Mouse (Mus musculus) bone marrow, adult 2 months (tissue): Measurements from ENCODE around the gene Nfia. TPM values are rescaled to one million over a fixed set of nuclear protein-coding genes. Genes with fewer than 3 reads are reported as not detected.

Source experiments
- H3K27ac ChIP-seq: fragments of 200-500 bp; 2 replicates; pipeline ENCODE4 v1.5.1; 2012; ENCODE audit warnings: low read depth, mild to moderate bottlenecking, control low read depth, inconsistent platforms, low read length; ENCODE audit not compliant: control insufficient read depth, poor library complexity, insufficient read depth
- H3K4me1 ChIP-seq: fragments of 200-500 bp; 2 replicates; pipeline ENCODE4 v1.6.1; 2011; ENCODE audit warnings: low read length; ENCODE audit not compliant: control insufficient read depth, insufficient read depth
- H3K4me3 ChIP-seq: fragments of 200-500 bp; replicated peaks from 2 replicates; pipeline ENCODE3; 2011; ENCODE audit warnings: mild to moderate bottlenecking, low read depth, low read length, control low read depth; ENCODE audit not compliant: control insufficient read depth
- CTCF ChIP-seq: fragments of 200-500 bp; IDR thresholded peaks from 2 replicates; pipeline ENCODE4 v1.5.1; 2011; ENCODE audit warnings: low read length, control low read depth; ENCODE audit not compliant: control insufficient read depth, insufficient read depth
- POLR2A ChIP-seq: fragments of 200-500 bp; IDR thresholded peaks from 2 replicates; pipeline ENCODE4 v1.6.1; 2011; ENCODE audit warnings: low read depth, mild to moderate bottlenecking, control low read depth, low read length, borderline replicate concordance; ENCODE audit not compliant: control insufficient read depth
- WGBS: fragments of 180-500 bp; shearing (Covaris S2); methylation state at CpG from one replicate; pipeline ENCODE4 v1.1.7; 2018; 5-methylcytosine and 5-hydroxymethylcytosine counted together
- polyA plus RNA-seq: library from polyadenylated mRNA; stranded (reverse); fragments of >200 nt; gene quantifications from 2 replicates; pipeline ENCODE4 v1.2.4, GENCODE M21; 2011; ENCODE audit warnings: low replicate concordance; ENCODE audit not compliant: missing spikeins, insufficient read depth, insufficient read length

Nfia gene
- polyA plus RNA-seq, 1 experiment: 5.8 TPM

GRCm38 (mm10) chr4:97860791-97861344 lies 88.3 kb downstream of the Nfia start:
- no peaks in the 10 kb centered on the region for H3K4me1 ChIP-seq
- H3K4me3 ChIP-seq: no peak overlapping the region
- whole genome bisulfite sequencing: 85% methylated on average over 8 of the region's 8 CpGs
- TF ChIP-seq POLR2A (no peak), CTCF (no peak)
- no peak overlapping the region for H3K27ac ChIP-seq

GRCm38 (mm10) chr4:97862379-97862778 lies 89.8 kb downstream of the Nfia start:
- TF ChIP-seq POLR2A: no peak
- no peak for TF ChIP-seq CTCF
- Histone ChIP-seq H3K27ac (no peak overlapping the region), H3K4me3 (no peak overlapping the region), H3K4me1 (no peaks in the 10 kb centered on the region; the same call in 1 of the 2 replicates)
- 85% methylated on average over 6 of the region's 6 CpGs for WGBS

- TF ChIP-seq POLR2A (no peak), CTCF (no peak)
- Histone ChIP-seq H3K4me3 (no peak overlapping the region), H3K27ac (no peak overlapping the region), H3K4me1 (no peaks in the 10 kb centered on the region; the same call in 1 of the 2 replicates)
- WGBS: 95% methylated on average over 2 of the region's 2 CpGs
These were observed 91.7 kb downstream of the Nfia start for GRCm38 (mm10) chr4:97864276-97864675.

- 82% methylated on average over 3 of the region's 3 CpGs for WGBS
- no peak overlapping the region for H3K27ac ChIP-seq
- H3K4me3 ChIP-seq: no peak overlapping the region
- H3K4me1 ChIP-seq: no peaks in the 10 kb centered on the region; the same call in 1 of the 2 replicates
- TF ChIP-seq CTCF (no peak), POLR2A (no peak)
These were observed 92.9 kb downstream of the Nfia start for GRCm38 (mm10) chr4:97865410-97865953.

- no peaks in the 10 kb centered on the region; the same call in 1 of the 2 replicates for H3K4me1 ChIP-seq
- no peak overlapping the region for H3K4me3 ChIP-seq
- 88% methylated on average over 5 of the region's 5 CpGs for WGBS
- no peak overlapping the region for H3K27ac ChIP-seq
- TF ChIP-seq POLR2A: no peak
These were observed 93.9 kb downstream of the Nfia start for GRCm38 (mm10) chr4:97866463-97866862.

- TF ChIP-seq POLR2A (no peak), CTCF (no peak)
- Histone ChIP-seq H3K27ac (peak overlapping the region; percentile 28; the same call in 1 of the 2 replicates), H3K4me1 (peaks cover 2% of the 10 kb centered on the region), H3K4me3 (no peak overlapping the region)
- WGBS: 89% methylated on average over 10 of the region's 10 CpGs
These were observed 95.9 kb downstream of the Nfia start for GRCm38 (mm10) chr4:97868307-97868937.

- WGBS: 84% methylated on average over 27 of the region's 27 CpGs
- Histone ChIP-seq H3K4me1 (peaks cover 2% of the 10 kb centered on the region), H3K4me3 (peak overlapping the region; percentile 21), H3K27ac (no peak overlapping the region)
- TF ChIP-seq POLR2A (no peak), CTCF (no peak)
These were observed 96.5 kb downstream of the Nfia start for GRCm38 (mm10) chr4:97868938-97869440.

GRCm38 (mm10) chr4:97869451-97869850 lies 96.9 kb downstream of the Nfia start:
- 83% methylated on average over 7 of the region's 7 CpGs for WGBS
- Histone ChIP-seq H3K4me3 (no peak overlapping the region), H3K27ac (no peak overlapping the region), H3K4me1 (peaks cover 2% of the 10 kb centered on the region)
- TF ChIP-seq POLR2A (no peak), CTCF (no peak)
